Mouse (Mus musculus) hindbrain, embryonic 13.5 days (tissue): ENCODE measurements around the gene Asns. TPM values are rescaled to one million over a fixed set of nuclear protein-coding genes. Genes with fewer than 3 reads are reported as not detected.
A peak's percentile ranks its signal among the peaks of the same experiment; 100 is the strongest.
"Not testable (repeated sequence)": the region's sequence is repeated elsewhere in the genome, so short reads cannot be mapped to it uniquely, and the experiment has no call there.

Experiments used
- ATAC-seq: fragments of 200-750 bp; cut with Nextera tagmentation; 2 replicates; pipeline ENCODE4 v1.8.0; 2017; ENCODE audit warnings: moderate TSS enrichment; ENCODE audit not compliant: low FRiP score
- H3K27ac ChIP-seq: fragments of 300-500 bp; sonication (generic); 2 replicates; pipeline ENCODE4 v1.5.1; 2015; ENCODE audit warnings: inconsistent platforms, mild to moderate bottlenecking, moderate library complexity
- H3K27me3 ChIP-seq: fragments of 300-500 bp; sonication (generic); 2 replicates; pipeline ENCODE4 v1.6.1; 2015; ENCODE audit warnings: mild to moderate bottlenecking, inconsistent platforms
- H3K36me3 ChIP-seq: fragments of 300-500 bp; sonication (generic); 2 replicates; pipeline ENCODE4 v1.6.1; 2015; ENCODE audit warnings: mild to moderate bottlenecking, inconsistent platforms
- H3K4me1 ChIP-seq: fragments of 300-500 bp; sonication (generic); replicated peaks from 2 replicates; pipeline ENCODE4 v1.6.1; 2015; ENCODE audit warnings: inconsistent platforms
- H3K4me2 ChIP-seq: fragments of 300-500 bp; sonication (generic); 2 replicates; pipeline ENCODE4 v1.6.1; 2015; ENCODE audit warnings: inconsistent platforms, mild to moderate bottlenecking, moderate library complexity
- H3K4me3 ChIP-seq: fragments of 300-500 bp; sonication (generic); 2 replicates; pipeline ENCODE4 v1.5.1; 2015; ENCODE audit warnings: mild to moderate bottlenecking, inconsistent platforms
- H3K9ac ChIP-seq: fragments of 300-500 bp; sonication (generic); 2 replicates; pipeline ENCODE4 v1.6.1; 2015; ENCODE audit warnings: mild to moderate bottlenecking, inconsistent platforms
- H3K9me3 ChIP-seq: fragments of 300-500 bp; sonication (generic); 2 replicates; pipeline ENCODE4 v1.6.1; 2016; ENCODE audit warnings: inconsistent platforms
- WGBS: fragments of 180-500 bp; shearing (Covaris S2); methylation state at CpG from one replicate; pipeline ENCODE4 v1.1.7; 2015; 5-methylcytosine and 5-hydroxymethylcytosine counted together
- polyA plus RNA-seq: library from polyadenylated mRNA; unstranded; fragments of >200 nt; fragmentation: Nextera tagmentation; extraction: Ambion mirVana; gene quantifications from 2 replicates; pipeline ENCODE4 v1.2.1, GENCODE M21; 2015

Asns gene
- polyA plus RNA-seq, 1 experiment from 2014 or later, result 69.7 TPM

DNA sequence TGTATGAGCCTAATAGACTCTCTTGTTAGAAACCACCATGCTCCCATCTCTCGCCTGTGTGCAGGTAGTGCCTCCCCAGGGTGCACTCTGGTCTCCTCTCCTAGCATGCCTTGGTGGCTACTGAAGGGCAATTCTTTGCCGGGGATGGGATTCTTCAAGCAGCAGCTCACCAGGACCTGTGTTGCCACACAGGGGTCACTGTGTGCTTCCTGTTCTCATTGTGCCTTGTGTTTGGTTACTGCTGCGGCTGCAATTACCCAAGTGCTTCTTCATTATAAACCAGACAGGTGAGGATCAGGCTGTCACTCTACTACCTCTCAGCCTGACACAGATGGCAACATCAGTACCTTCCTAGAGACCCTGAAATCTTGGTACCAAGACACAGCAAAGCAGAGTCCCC is 21.6 kb downstream of the Asns start:
- no peak overlapping the region for H3K4me2 ChIP-seq
- no peak overlapping the region for H3K4me3 ChIP-seq
- no peaks in the 10 kb centered on the region for H3K9me3 ChIP-seq
- H3K27me3 ChIP-seq, result no peaks in the 10 kb centered on the region
- no peak overlapping the region for H3K9ac ChIP-seq
- ATAC-seq, result no peak
- peaks cover 22% of the 10 kb centered on the region for H3K36me3 ChIP-seq
- no peaks in the 10 kb centered on the region for H3K4me1 ChIP-seq
- no peak overlapping the region for H3K27ac ChIP-seq
- WGBS, result 79% methylated on average over 3 of the region's 3 CpGs

DNA sequence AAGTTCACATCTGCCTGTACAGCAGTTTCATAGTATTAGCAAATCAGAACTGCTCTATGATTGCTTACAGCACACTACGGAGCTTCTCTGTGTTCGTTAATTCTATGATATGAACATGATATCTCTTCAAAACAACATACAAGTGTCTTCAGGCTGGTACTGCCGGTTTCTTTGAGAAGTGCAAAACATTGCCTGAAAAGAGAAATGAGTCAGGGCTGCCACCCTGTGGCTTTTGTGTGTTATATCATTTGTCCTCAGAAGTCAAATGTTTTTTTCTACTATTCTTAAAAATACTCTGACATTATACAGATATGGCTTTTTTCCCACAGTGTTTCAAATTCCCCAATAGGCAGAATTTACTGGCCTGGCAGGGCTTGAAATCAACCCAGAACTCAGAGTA is 22.5 kb downstream of the Asns start:
- Histone ChIP-seq H3K27me3 (no peaks in the 10 kb centered on the region), H3K9me3 (no peaks in the 10 kb centered on the region), H3K9ac (no peak overlapping the region), H3K4me2 (no peak overlapping the region), H3K4me3 (no peak overlapping the region), H3K27ac (no peak overlapping the region), H3K36me3 (peaks cover 18% of the 10 kb centered on the region), H3K4me1 (no peaks in the 10 kb centered on the region)
- WGBS, result 63% methylated on average over 3 of the region's 3 CpGs
- ATAC-seq, result 0 out of 2 replicates have a peak, but pooled peaks have one; percentile 21

DNA sequence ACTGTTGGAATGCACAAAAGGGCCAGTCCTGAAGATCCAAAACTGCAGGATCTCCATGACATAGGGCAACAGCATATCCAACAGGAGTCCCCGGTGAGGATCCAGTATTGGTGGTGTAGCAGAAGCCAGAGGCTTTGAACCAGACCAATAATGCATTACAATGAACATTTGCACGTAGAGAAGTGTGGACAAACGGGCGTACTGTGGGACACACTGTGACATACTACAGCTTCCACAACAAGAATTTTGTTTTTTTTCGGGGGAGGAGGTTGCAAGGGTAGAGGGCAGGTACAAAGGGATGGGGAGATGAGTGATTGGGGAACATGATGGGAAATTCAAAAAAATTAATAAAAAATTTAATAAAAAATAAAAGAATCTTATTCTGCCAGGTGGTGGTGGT is 23.3 kb downstream of the Asns start:
- Histone ChIP-seq H3K4me2 (no peak overlapping the region), H3K27ac (no peak overlapping the region), H3K9me3 (no peaks in the 10 kb centered on the region), H3K4me1 (no peaks in the 10 kb centered on the region), H3K36me3 (peaks cover 12% of the 10 kb centered on the region; the same call in 1 of the 2 replicates), H3K4me3 (no peak overlapping the region), H3K9ac (no peak overlapping the region), H3K27me3 (no peaks in the 10 kb centered on the region)
- WGBS, result 91% methylated on average over 5 of the region's 5 CpGs
- ATAC-seq, result no peak

DNA sequence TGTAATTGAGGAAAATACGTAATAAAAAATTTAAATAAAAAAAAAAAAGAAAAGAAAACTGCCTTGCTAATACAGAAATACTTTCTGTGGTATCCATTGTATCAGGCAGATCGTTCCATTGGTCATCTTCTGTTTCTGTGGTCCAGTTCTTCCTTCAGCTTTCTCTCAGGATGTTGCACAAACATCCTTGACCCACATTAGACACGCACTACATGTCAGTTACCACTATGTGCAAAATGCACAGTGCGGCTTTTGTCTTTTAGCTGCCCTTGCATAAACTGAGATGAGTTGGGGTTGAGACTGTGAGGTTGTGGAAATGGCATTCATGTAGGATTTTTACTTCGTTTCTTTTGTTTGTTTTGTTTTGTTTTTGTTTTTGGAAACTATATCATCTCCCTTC is 24.7 kb downstream of the Asns start:
- peaks cover 8% of the 10 kb centered on the region; the same call in 1 of the 2 replicates for H3K36me3 ChIP-seq
- no peak for ATAC-seq
- H3K9ac ChIP-seq, result no peak overlapping the region
- no peaks in the 10 kb centered on the region for H3K4me1 ChIP-seq
- H3K27me3 ChIP-seq, result no peaks in the 10 kb centered on the region
- H3K27ac ChIP-seq, result no peak overlapping the region
- 86% methylated on average over 5 of the region's 5 CpGs for WGBS
- no peak overlapping the region for H3K4me2 ChIP-seq
- H3K9me3 ChIP-seq, result no peaks in the 10 kb centered on the region
- H3K4me3 ChIP-seq, result no peak overlapping the region

DNA sequence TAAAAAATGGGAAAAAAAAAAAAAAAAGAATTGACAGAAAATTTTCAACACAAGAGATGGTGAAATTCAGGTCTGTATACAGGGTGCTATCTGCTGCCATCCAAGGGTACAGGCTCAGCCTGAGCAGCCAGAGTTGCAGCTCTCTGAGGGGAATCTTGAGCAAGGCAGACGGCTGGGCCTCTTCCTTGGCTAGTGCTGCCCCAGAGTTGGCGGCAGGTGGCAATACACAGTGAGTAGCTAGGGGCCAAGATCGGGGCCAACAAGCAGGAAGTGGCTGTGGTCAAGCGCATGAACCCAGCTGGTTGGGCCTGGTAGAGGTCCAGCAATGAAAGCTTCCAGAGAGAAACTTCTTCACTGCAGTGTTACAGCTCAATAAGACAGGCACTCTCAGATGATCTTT is 27.2 kb downstream of the Asns start:
- H3K27me3 ChIP-seq, H3K4me1 ChIP-seq, H3K9me3 ChIP-seq, H3K27ac ChIP-seq, H3K9ac ChIP-seq, H3K4me3 ChIP-seq, H3K36me3 ChIP-seq, ATAC-seq, H3K4me2 ChIP-seq: not testable (repeated sequence)
- 94% methylated on average over 4 of the region's 4 CpGs for WGBS

DNA sequence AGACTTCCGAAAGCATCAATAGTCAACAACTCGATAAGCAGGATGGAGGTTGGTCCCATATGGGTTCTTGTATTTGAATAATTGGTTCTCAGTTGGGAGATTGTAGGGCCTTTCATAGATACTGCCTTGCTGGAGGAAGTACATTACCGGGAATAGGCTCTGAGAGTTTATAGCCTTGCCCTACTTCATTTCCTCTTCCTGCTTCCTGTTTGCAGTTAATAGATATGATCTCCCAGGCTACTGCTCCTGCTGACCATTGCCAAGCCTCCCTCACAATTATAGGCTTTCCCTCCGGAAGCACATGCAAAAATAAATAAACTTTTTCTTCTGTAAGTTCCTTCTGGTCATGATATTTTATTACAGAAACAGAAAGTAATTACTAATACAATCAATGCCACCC is 31.6 kb downstream of the Asns start:
- Histone ChIP-seq H3K9me3 (no peaks in the 10 kb centered on the region), H3K36me3 (no peaks in the 10 kb centered on the region), H3K27ac (no peak overlapping the region), H3K9ac (no peak overlapping the region), H3K4me2 (no peak overlapping the region), H3K27me3 (no peaks in the 10 kb centered on the region), H3K4me1 (no peaks in the 10 kb centered on the region), H3K4me3 (no peak overlapping the region)
- 82% methylated on average over 4 of the region's 4 CpGs for WGBS
- no peak for ATAC-seq

DNA sequence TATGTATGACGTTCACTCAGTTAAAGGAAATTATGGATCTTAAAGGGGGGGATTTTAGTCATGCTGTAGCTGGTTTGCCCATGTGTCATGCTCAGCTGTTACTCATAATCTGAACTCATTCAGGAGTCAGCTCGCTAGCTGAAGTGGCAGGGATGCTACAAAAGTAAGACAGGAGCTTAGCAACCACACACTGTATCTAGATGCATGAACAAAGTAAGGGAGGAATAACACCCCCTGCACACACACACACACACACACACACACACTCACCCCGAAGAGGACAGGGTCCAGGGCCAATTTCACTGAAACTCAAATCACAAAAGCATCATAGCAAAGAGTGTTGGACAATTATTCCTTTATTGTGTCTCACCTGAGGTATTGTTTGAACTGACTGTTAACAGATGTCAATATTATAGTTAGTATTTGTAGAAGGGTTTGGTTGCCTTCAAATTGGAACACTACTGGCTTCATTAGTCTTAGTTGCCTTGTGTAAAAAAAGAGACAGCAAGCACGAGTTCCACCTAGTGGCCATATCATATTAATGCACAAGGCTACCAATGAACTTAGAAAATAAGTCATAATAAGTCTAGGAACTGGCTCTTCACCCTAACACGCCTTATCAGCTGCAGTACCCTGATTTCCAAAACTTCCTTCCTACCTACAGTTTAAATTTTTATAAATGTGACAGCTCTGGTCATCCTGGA is 32.5 kb downstream of the Asns start:
- Histone ChIP-seq H3K36me3 (no peaks in the 10 kb centered on the region), H3K9ac (no peak overlapping the region), H3K27ac (no peak overlapping the region), H3K4me1 (no peaks in the 10 kb centered on the region), H3K9me3 (no peaks in the 10 kb centered on the region), H3K27me3 (no peaks in the 10 kb centered on the region), H3K4me2 (no peak overlapping the region), H3K4me3 (no peak overlapping the region)
- WGBS, result 71% methylated on average over 5 of the region's 5 CpGs
- ATAC-seq, result peak; percentile 54; the same call in 1 of the 2 replicates

DNA sequence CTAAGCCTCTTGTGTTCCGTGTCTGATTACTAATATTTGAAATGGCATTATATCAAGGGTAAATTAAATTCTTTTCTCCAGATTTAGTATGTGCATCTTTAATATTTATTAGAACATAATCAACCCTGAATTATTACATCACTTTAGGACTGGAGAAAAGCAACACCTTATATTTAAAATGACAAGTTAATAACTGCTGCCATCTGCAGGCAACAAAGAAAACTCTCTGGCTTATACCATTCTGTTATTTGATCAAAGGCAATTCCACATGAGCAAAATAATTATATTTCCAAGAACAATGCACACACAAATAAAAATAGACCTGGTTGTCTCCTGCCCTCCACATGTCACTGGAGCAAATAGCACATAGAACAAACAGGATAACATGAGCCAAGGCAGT is 36.5 kb downstream of the Asns start:
- H3K4me3 ChIP-seq, result no peak overlapping the region
- no peak for ATAC-seq
- WGBS, result 89% methylated on average over 1 of the region's 1 CpGs

DNA sequence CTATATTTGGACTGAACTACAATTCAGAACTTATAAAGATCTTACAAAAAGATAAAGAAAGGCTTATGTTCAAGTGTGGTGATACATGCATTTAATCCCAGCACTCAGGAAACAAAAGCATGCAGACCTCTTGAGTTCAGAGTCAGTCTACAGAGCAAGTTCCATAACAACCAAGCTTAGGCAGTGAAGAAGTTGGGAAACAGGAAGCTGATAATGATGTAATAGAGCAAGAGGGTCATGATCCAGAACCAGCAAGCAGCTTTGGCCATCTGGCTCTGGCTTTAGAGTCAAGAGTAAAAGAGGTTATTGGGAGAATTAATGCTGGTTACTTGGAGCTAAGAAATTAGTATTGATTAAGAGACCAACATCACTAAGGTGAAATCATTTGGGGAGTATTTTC is 44.6 kb downstream of the Asns start:
- Histone ChIP-seq H3K4me2 (no peak overlapping the region), H3K9ac (no peak overlapping the region), H3K4me3 (no peak overlapping the region), H3K4me1 (no peaks in the 10 kb centered on the region), H3K27me3 (no peaks in the 10 kb centered on the region), H3K27ac (no peak overlapping the region), H3K9me3 (no peaks in the 10 kb centered on the region), H3K36me3 (no peaks in the 10 kb centered on the region)
- no peak for ATAC-seq

More for the DNA sequence above, 36.5 kb downstream of the Asns start:
- no peaks in the 10 kb centered on the region for H3K36me3 ChIP-seq
- H3K9me3 ChIP-seq, result no peaks in the 10 kb centered on the region
- H3K27me3 ChIP-seq, result no peaks in the 10 kb centered on the region
- H3K9ac ChIP-seq, result no peak overlapping the region
- no peaks in the 10 kb centered on the region for H3K4me1 ChIP-seq
- no peak overlapping the region for H3K4me2 ChIP-seq
- H3K27ac ChIP-seq, result no peak overlapping the region

Other genes starting within 250 kb of the Asns start
- gene Tac1, start 138.4 kb downstream of the Asns start, polyA plus RNA-seq, result 65.7 and 74.2 TPM in 2 replicates
- gene C1galt1, start 151.6 kb upstream of the Asns start, polyA plus RNA-seq, result 1.5 and 1.7 TPM in 2 replicates